ENCODE assay signal across 9 mouse cellular contexts in the genomic region with DNA sequence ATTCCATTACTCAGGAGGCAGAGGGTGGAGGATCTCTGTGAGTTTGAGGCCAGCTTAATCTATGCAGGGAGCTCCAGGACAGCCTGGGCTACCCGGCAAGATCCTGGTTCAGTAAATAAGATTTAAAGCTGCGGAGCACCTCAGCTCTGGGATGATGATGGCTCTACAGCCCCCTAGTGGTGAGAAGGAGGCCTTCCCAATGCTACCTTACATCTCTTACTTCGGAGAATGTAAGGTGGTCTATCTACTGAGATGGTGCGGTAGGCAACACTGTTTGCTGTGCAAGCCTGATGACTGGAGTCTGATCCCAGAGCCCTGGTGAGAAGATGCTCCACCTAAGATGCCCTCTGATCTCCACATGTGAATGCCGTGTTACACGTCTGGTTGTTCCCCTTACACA. TPM values are rescaled to one million over a fixed set of nuclear protein-coding genes. Genes with fewer than 3 reads are reported as not detected.
DNase-seq lines count a peak whose midpoint lies in the region; ATAC-seq and TF ChIP-seq lines count a peak whose summit lies in the region.
"Had no signal": no experiment of that assay in that cellular context is flagged by ENCODE, and none has a peak within 500 bp of the region (broad histone marks: within the 10 kb centered on the region; RNA-seq: fewer than 3 reads in every experiment).

No protein-coding gene starts in this region.

- no peak for TF ChIP-seq POLR2A in ES-Bruce4 (IDR thresholded peaks at IDR 0.05; ENCODE audit: insufficient read depth, low read length)

- H3K9me3 ChIP-seq in hindbrain, embryonic 10.5 days, result no peaks in the 10 kb centered on the region
- no peaks in the 10 kb centered on the region for H3K9me3 ChIP-seq in hindbrain, embryonic 12.5 days (replicated peaks)
- H3K9me3 ChIP-seq in ES-Bruce4 (replicated peaks; ENCODE audit: control insufficient read depth, insufficient read depth, low read length, poor library complexity, severe bottlenecking), result no peaks in the 10 kb centered on the region
- H3K9me3 ChIP-seq: stomach, embryonic 15.5 days had no signal

- peaks cover 10% of the 10 kb centered on the region; the same call in 1 of the 2 replicates for H3K36me3 ChIP-seq in hindbrain, embryonic 10.5 days
- 0 out of 2 replicates have a peak, but pooled peaks cover 2% of the 10 kb centered on the region for H3K36me3 ChIP-seq in hindbrain, embryonic 12.5 days
- H3K36me3 ChIP-seq in ES-Bruce4 (ENCODE audit: control insufficient read depth, insufficient read depth, low read length, poor library complexity, severe bottlenecking), result no peaks in the 10 kb centered on the region
- H3K36me3 ChIP-seq: stomach, embryonic 15.5 days had no signal

- ATAC-seq in hindbrain, embryonic 12.5 days (ENCODE audit: low FRiP score), result no peak
- ATAC-seq in megakaryocyte-erythroid progenitor cell, adult 5-6 weeks (replicated peaks; ENCODE audit: low FRiP score, low TSS enrichment, poor library complexity, severe bottlenecking), result peak; percentile 82
- ATAC-seq in inflammation-experienced regulatory T-cells, adult 6 months, result no peak

- H3K4me1 ChIP-seq in hindbrain, embryonic 10.5 days (replicated peaks), result no peaks in the 10 kb centered on the region; the same call in 1 of the 2 replicates
- no peaks in the 10 kb centered on the region for H3K4me1 ChIP-seq in hindbrain, embryonic 12.5 days
- H3K4me1 ChIP-seq in ES-Bruce4 (ENCODE audit: control insufficient read depth, insufficient read depth, low read length), result no peaks in the 10 kb centered on the region
- H3K4me1 ChIP-seq: stomach, embryonic 15.5 days had no signal

- WGBS in hindbrain, embryonic 10.5 days, result 59% methylated on average over 6 of the region's 6 CpGs
- 50% methylated on average over 6 of the region's 6 CpGs for WGBS in hindbrain, embryonic 12.5 days

- no peaks in the 10 kb centered on the region for H3K27me3 ChIP-seq in hindbrain, embryonic 10.5 days (ENCODE audit: insufficient read depth, poor library complexity, severe bottlenecking)
- H3K27me3 ChIP-seq in hindbrain, embryonic 12.5 days, result no peaks in the 10 kb centered on the region
- H3K27me3 ChIP-seq in ES-Bruce4 (ENCODE audit: control insufficient read depth, insufficient read depth, low read length, poor library complexity, severe bottlenecking), result no peaks in the 10 kb centered on the region
- H3K27me3 ChIP-seq: stomach, embryonic 15.5 days had no signal

- no peak overlapping the region for H3K4me3 ChIP-seq in hindbrain, embryonic 10.5 days
- no peak overlapping the region for H3K4me3 ChIP-seq in hindbrain, embryonic 12.5 days
- H3K4me3 ChIP-seq in ES-Bruce4 (ENCODE audit: low read depth, low read length), result no peak overlapping the region
- H3K4me3 ChIP-seq: stomach, embryonic 15.5 days had no signal

- peak; percentile 38 for DNase-seq in hindbrain, embryonic 10.5 days (ENCODE audit: low spot score)
- DNase-seq in cerebellum, postnatal 25 days, result peak; percentile 44 to 60
- peak; percentile 54 for DNase-seq in induced T-regulatory cell, adult 2 months (ENCODE audit: low read depth)
- DNase-seq in urinary bladder, postnatal 25 days (ENCODE audit: low spot score), result no peak

- TF ChIP-seq CTCF in ES-Bruce4 (IDR thresholded peaks at IDR 0.05; ENCODE audit: low read depth, low read length), result peak; percentile 64

- no peak overlapping the region for H3K9ac ChIP-seq in hindbrain, embryonic 12.5 days
- no peak overlapping the region for H3K9ac ChIP-seq in ES-Bruce4 (ENCODE audit: low read depth, poor library complexity, severe bottlenecking)
- H3K9ac ChIP-seq: stomach, embryonic 15.5 days had no signal

- H3K4me2 ChIP-seq in hindbrain, embryonic 12.5 days (replicated peaks), result no peak overlapping the region
- H3K4me2 ChIP-seq: stomach, embryonic 15.5 days had no signal

- H3K27ac ChIP-seq in hindbrain, embryonic 10.5 days, result no peak overlapping the region
- no peak overlapping the region for H3K27ac ChIP-seq in hindbrain, embryonic 12.5 days
- no peak overlapping the region for H3K27ac ChIP-seq in ES-Bruce4 (ENCODE audit: insufficient read depth, low read length)
- H3K27ac ChIP-seq: stomach, embryonic 15.5 days had no signal

- TF ChIP-seq EP300 in ES-Bruce4 (IDR thresholded peaks at IDR 0.05; ENCODE audit: insufficient read depth, low read depth, low read length), result no peak

RNA-seq across cellular contexts. Expression of a gene that starts 17.5 kb away (rescaled TPM):
- 4.3 and 5.7 TPM in 2 replicates for polyA plus RNA-seq in hindbrain, embryonic 10.5 days (2016; fragmentation: Nextera tagmentation; extraction: Ambion mirVana)
- 5.6 and 6.0 TPM in 2 replicates for polyA plus RNA-seq in hindbrain, embryonic 12.5 days (2016; fragmentation: Nextera tagmentation; extraction: Ambion mirVana)
- polyA plus RNA-seq in ES-Bruce4 (2011; ENCODE audit: insufficient read depth, insufficient read length, low read depth, missing spikeins), result 11.9 and 14.1 TPM in 2 replicates
- total RNA-seq in megakaryocyte-erythroid progenitor cell, adult 5-6 weeks (2014; fragmentation: Nextera tagmentation), result 8.4 and 8.9 TPM in 2 replicates
- total RNA-seq in megakaryocyte-erythroid progenitor cell, adult 5-6 weeks (2017), result 4.4 and 6.1 TPM in 2 replicates
- 1 to 10 TPM; 1.8 to 7.7 (median 7.6) TPM for polyA plus RNA-seq in inflammation-experienced regulatory T-cells, adult 6 months (2017; shearing (Covaris generic))

RNA-seq across cellular contexts. Expression of a gene that starts 30.1 kb away (rescaled TPM):
- polyA plus RNA-seq in hindbrain, embryonic 10.5 days (2016; fragmentation: Nextera tagmentation; extraction: Ambion mirVana), result not detected in 2 replicates
- not detected in 2 replicates for polyA plus RNA-seq in hindbrain, embryonic 12.5 days (2016; fragmentation: Nextera tagmentation; extraction: Ambion mirVana)
- not detected in 2 replicates for polyA plus RNA-seq in ES-Bruce4 (2011; ENCODE audit: insufficient read depth, insufficient read length, low read depth, missing spikeins)
- not detected in 2 replicates for total RNA-seq in megakaryocyte-erythroid progenitor cell, adult 5-6 weeks (2014; fragmentation: Nextera tagmentation)
- total RNA-seq in megakaryocyte-erythroid progenitor cell, adult 5-6 weeks (2017), result not detected in 2 replicates
- not detected for polyA plus RNA-seq in inflammation-experienced regulatory T-cells, adult 6 months (2017; shearing (Covaris generic))
- polyA plus RNA-seq: stomach, embryonic 15.5 days had no signal

RNA-seq across cellular contexts. Expression of a gene that starts 30.8 kb away (rescaled TPM):
- 105 and 123 TPM in 2 replicates for polyA plus RNA-seq in hindbrain, embryonic 10.5 days (2016; fragmentation: Nextera tagmentation; extraction: Ambion mirVana)
- 85.7 and 86.3 TPM in 2 replicates for polyA plus RNA-seq in hindbrain, embryonic 12.5 days (2016; fragmentation: Nextera tagmentation; extraction: Ambion mirVana)
- polyA plus RNA-seq in ES-Bruce4 (2011; ENCODE audit: insufficient read depth, insufficient read length, low read depth, missing spikeins), result 68.2 and 77.0 TPM in 2 replicates
- total RNA-seq in megakaryocyte-erythroid progenitor cell, adult 5-6 weeks (2014; fragmentation: Nextera tagmentation), result 39.5 and 57.8 TPM in 2 replicates
- 46.4 and 55.0 TPM in 2 replicates for total RNA-seq in megakaryocyte-erythroid progenitor cell, adult 5-6 weeks (2017)
- polyA plus RNA-seq in inflammation-experienced regulatory T-cells, adult 6 months (2017; shearing (Covaris generic)), result 10 to 100 TPM; 43.5 to 56.3 (median 47.6) TPM
